Mouse (Mus musculus) testis, adult 2 months (tissue): ENCODE measurements at regions not wholly inside any gene's neighbourhood (a gene's known extent, or its start where the extent isn't known, plus 50 kb on each side); places are given as distances from the start of the nearest gene placed in this dataset.

ENCODE experiments used
- H3K27ac ChIP-seq: fragments of 200-500 bp; 2 replicates; pipeline ENCODE4 v1.5.1; 2012; ENCODE audit warnings: low read depth, low read length; ENCODE audit not compliant: control insufficient read depth, insufficient read depth
- H3K27me3 ChIP-seq: fragments of 200-500 bp; 2 replicates; pipeline ENCODE4 v1.6.1; 2012; ENCODE audit warnings: mild to moderate bottlenecking, low read length, moderate library complexity; ENCODE audit not compliant: control insufficient read depth, insufficient read depth
- H3K36me3 ChIP-seq: fragments of 200-500 bp; 2 replicates; pipeline ENCODE4 v1.6.1; 2012; ENCODE audit warnings: mild to moderate bottlenecking, low read length; ENCODE audit not compliant: control insufficient read depth, insufficient read depth
- H3K4me1 ChIP-seq: fragments of 200-500 bp; 2 replicates; pipeline ENCODE4 v1.6.1; 2012; ENCODE audit warnings: low read length; ENCODE audit not compliant: control insufficient read depth, insufficient read depth
- H3K4me3 ChIP-seq: fragments of 200-500 bp; 2 replicates; pipeline ENCODE4 v1.5.1; 2012; ENCODE audit warnings: low read depth, mild to moderate bottlenecking, low read length, moderate library complexity, mixed read lengths; ENCODE audit not compliant: control insufficient read depth
- CTCF ChIP-seq: fragments of 200-500 bp; IDR thresholded peaks from 2 replicates; pipeline ENCODE4 v1.5.1; 2012; ENCODE audit warnings: low read depth, mild to moderate bottlenecking, inconsistent platforms, low read length, moderate library complexity; ENCODE audit not compliant: control insufficient read depth, insufficient read depth, insufficient replicate concordance
- POLR2A ChIP-seq: fragments of 200-500 bp; IDR thresholded peaks from 2 replicates; pipeline ENCODE4 v1.6.1; 2012; ENCODE audit warnings: low read depth, mild to moderate bottlenecking, inconsistent platforms, low read length, moderate library complexity; ENCODE audit not compliant: control insufficient read depth

GRCm38 (mm10) chr4:142616901-142617300 lies 377.7 kb upstream of the Kazn start:
- TF ChIP-seq CTCF (no peak), POLR2A (no peak)
- Histone ChIP-seq H3K27ac (no peak overlapping the region), H3K4me3 (no peak overlapping the region), H3K36me3 (no peaks in the 10 kb centered on the region), H3K27me3 (no peaks in the 10 kb centered on the region), H3K4me1 (no peaks in the 10 kb centered on the region)

GRCm38 (mm10) chr4:142605098-142605497 lies 365.9 kb upstream of the Kazn start:
- Histone ChIP-seq H3K36me3 (no peaks in the 10 kb centered on the region), H3K4me3 (no peak overlapping the region), H3K27me3 (no peaks in the 10 kb centered on the region), H3K27ac (no peak overlapping the region), H3K4me1 (no peaks in the 10 kb centered on the region)
- TF ChIP-seq POLR2A, result no peak
- TF ChIP-seq CTCF, result no peak

- TF ChIP-seq POLR2A, result no peak
- no peak for TF ChIP-seq CTCF
- Histone ChIP-seq H3K4me3 (no peak overlapping the region), H3K36me3 (no peaks in the 10 kb centered on the region), H3K27ac (no peak overlapping the region), H3K4me1 (no peaks in the 10 kb centered on the region), H3K27me3 (no peaks in the 10 kb centered on the region)
These were observed 358.0 kb upstream of the Kazn start for GRCm38 (mm10) chr4:142597214-142597613.

- no peak overlapping the region for H3K27ac ChIP-seq
- no peaks in the 10 kb centered on the region for H3K36me3 ChIP-seq
- no peak overlapping the region for H3K4me3 ChIP-seq
- peaks cover 4% of the 10 kb centered on the region for H3K4me1 ChIP-seq
- H3K27me3 ChIP-seq, result no peaks in the 10 kb centered on the region
- TF ChIP-seq POLR2A (no peak), CTCF (no peak)
These were observed 350.0 kb upstream of the Kazn start for GRCm38 (mm10) chr4:142589084-142589741.

GRCm38 (mm10) chr4:142588418-142589083 lies 349.4 kb upstream of the Kazn start:
- Histone ChIP-seq H3K27ac (no peak overlapping the region), H3K36me3 (no peaks in the 10 kb centered on the region), H3K4me3 (no peak overlapping the region), H3K4me1 (peaks cover 4% of the 10 kb centered on the region), H3K27me3 (no peaks in the 10 kb centered on the region)
- TF ChIP-seq POLR2A (no peak), CTCF (no peak)

GRCm38 (mm10) chr4:142587345-142588035 lies 348.3 kb upstream of the Kazn start:
- H3K27ac ChIP-seq, result no peak overlapping the region
- H3K27me3 ChIP-seq, result no peaks in the 10 kb centered on the region
- H3K36me3 ChIP-seq, result no peaks in the 10 kb centered on the region
- TF ChIP-seq CTCF (no peak), POLR2A (no peak)
- H3K4me3 ChIP-seq, result no peak overlapping the region
- peaks cover 4% of the 10 kb centered on the region for H3K4me1 ChIP-seq

GRCm38 (mm10) chr4:142578536-142578935 lies 339.3 kb upstream of the Kazn start:
- Histone ChIP-seq H3K27ac (no peak overlapping the region), H3K4me3 (no peak overlapping the region), H3K4me1 (no peaks in the 10 kb centered on the region), H3K27me3 (no peaks in the 10 kb centered on the region), H3K36me3 (no peaks in the 10 kb centered on the region)
- TF ChIP-seq CTCF (no peak), POLR2A (no peak)
